Mouse (Mus musculus) thymus, postnatal 36 days (tissue): Measurements from ENCODE around the gene Aven.

Source experiments
- DNase-seq, 2 experiments: peaks; one replicate each; pipeline ENCODE4 v3.0.0; 2022; ENCODE audit warnings: mixed read lengths in 2 of 2

Aven gene

GRCm38 (mm10) chr2:112566290-112567085 is 73.7 kb downstream of the Aven start:
- DNase-seq: no peak

GRCm38 (mm10) chr2:112567786-112568185 is 75.0 kb downstream of the Aven start:
- no peak for DNase-seq

GRCm38 (mm10) chr2:112590985-112591384 is 98.2 kb downstream of the Aven start:
- no peak for DNase-seq

- no peak for DNase-seq
These were observed 98.7 kb downstream of the Aven start for GRCm38 (mm10) chr2:112591451-112591871.

GRCm38 (mm10) chr2:112593322-112593721 is 100.6 kb downstream of the Aven start:
- no peak for DNase-seq

- no peak for DNase-seq
These were observed 101.0 kb downstream of the Aven start for GRCm38 (mm10) chr2:112593781-112594180.

- no peak for DNase-seq
These were observed 103.0 kb downstream of the Aven start for GRCm38 (mm10) chr2:112595807-112596206.

- DNase-seq: no peak
These were observed 103.7 kb downstream of the Aven start for GRCm38 (mm10) chr2:112596415-112596814.

- no peak for DNase-seq
These were observed 104.3 kb downstream of the Aven start for GRCm38 (mm10) chr2:112597064-112597463.

- DNase-seq: no peak
These were observed 107.5 kb downstream of the Aven start for GRCm38 (mm10) chr2:112600222-112600621.

GRCm38 (mm10) chr2:112602487-112602886 is 109.7 kb downstream of the Aven start:
- no peak for DNase-seq

- DNase-seq: no peak
These were observed 113.8 kb downstream of the Aven start for GRCm38 (mm10) chr2:112606536-112606935.

- no peak for DNase-seq
These were observed 119.9 kb downstream of the Aven start for GRCm38 (mm10) chr2:112612628-112613027.

- no peak for DNase-seq
These were observed 121.6 kb downstream of the Aven start for GRCm38 (mm10) chr2:112614375-112614774.

- no peak for DNase-seq
These were observed 124.4 kb downstream of the Aven start for GRCm38 (mm10) chr2:112617206-112617605.

- DNase-seq: no peak
These were observed 132.4 kb downstream of the Aven start for GRCm38 (mm10) chr2:112625156-112625555.

GRCm38 (mm10) chr2:112630669-112631068 is 137.9 kb downstream of the Aven start:
- DNase-seq: no peak

- no peak for DNase-seq
These were observed 139.8 kb downstream of the Aven start for GRCm38 (mm10) chr2:112632536-112632935.

GRCm38 (mm10) chr2:112637206-112637605 is 144.4 kb downstream of the Aven start:
- DNase-seq: no peak

- no peak for DNase-seq
These were observed 161.1 kb downstream of the Aven start for GRCm38 (mm10) chr2:112653836-112654235.

- DNase-seq: no peak
These were observed 163.4 kb downstream of the Aven start for GRCm38 (mm10) chr2:112656131-112656530.

- no peak for DNase-seq
These were observed 176.7 kb downstream of the Aven start for GRCm38 (mm10) chr2:112669461-112669860.

- DNase-seq: no peak
These were observed 183.4 kb downstream of the Aven start for GRCm38 (mm10) chr2:112676175-112676574.

- DNase-seq: no peak
These were observed 184.0 kb downstream of the Aven start for GRCm38 (mm10) chr2:112676721-112677120.

- DNase-seq: no peak
These were observed 184.5 kb downstream of the Aven start for GRCm38 (mm10) chr2:112677246-112677645.
